Mouse (Mus musculus): ENCODE data around the gene Olfr332. TPM values are rescaled to one million over a fixed set of nuclear protein-coding genes. Genes with fewer than 3 reads are reported as not detected.
"Not testable (repeated sequence)": the region's sequence is repeated elsewhere in the genome, so short reads cannot be mapped to it uniquely, and the experiment has no call there.

The Olfr332 gene
- total RNA-seq (2021) = not detected

DNA sequence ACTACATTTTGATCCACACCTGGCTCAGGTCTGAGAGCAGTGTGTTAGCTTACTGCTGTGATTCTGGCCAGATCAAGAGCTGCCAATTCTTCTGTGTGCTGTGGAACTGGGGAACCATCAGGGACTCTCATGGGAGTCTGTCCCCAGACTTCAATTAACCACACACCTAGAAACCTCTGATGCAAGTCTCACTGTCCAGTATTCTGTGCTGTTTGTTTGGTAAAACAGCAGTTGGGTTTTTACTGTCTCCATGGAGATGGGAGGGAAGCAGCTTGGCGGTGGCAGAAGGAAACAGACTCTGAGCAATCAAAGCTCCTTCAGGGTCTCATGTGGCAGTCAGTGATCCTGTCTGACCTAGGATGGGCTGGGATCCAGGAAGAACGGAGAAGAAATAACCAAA is at the start of gene Olfr332:
Gene Olfr332, minus strand, starts transcription at position 101 of the 400 bp plus-strand sequence.
- DNase-seq = no peak

- not testable (repeated sequence) for DNase-seq
Observed at GRCm38 (mm10) chr11:58534736-58535135, 42.4 kb upstream of the Olfr332 start, which contains the start of gene Olfr330. Gene Olfr330, minus strand, starts transcription at chr11:58534836.

- DNase-seq = peak in 1 of 2 experiments; percentile 8
Observed at GRCm38 (mm10) chr11:58519756-58520155, 27.4 kb upstream of the Olfr332 start.

GRCm38 (mm10) chr11:58518916-58519315 is 26.6 kb upstream of the Olfr332 start:
- peak; percentile 47 to 59 for DNase-seq

- not testable (repeated sequence) for DNase-seq
Observed at GRCm38 (mm10) chr11:58509058-58509457, 16.7 kb upstream of the Olfr332 start.

- not testable (repeated sequence) for DNase-seq
Observed at GRCm38 (mm10) chr11:58502472-58502871, 10.1 kb upstream of the Olfr332 start, which contains the start of gene Olfr331. Gene Olfr331, minus strand, starts transcription at chr11:58502572.

GRCm38 (mm10) chr11:58499290-58499689 is 6.9 kb upstream of the Olfr332 start:
- no peak for DNase-seq

DNA sequence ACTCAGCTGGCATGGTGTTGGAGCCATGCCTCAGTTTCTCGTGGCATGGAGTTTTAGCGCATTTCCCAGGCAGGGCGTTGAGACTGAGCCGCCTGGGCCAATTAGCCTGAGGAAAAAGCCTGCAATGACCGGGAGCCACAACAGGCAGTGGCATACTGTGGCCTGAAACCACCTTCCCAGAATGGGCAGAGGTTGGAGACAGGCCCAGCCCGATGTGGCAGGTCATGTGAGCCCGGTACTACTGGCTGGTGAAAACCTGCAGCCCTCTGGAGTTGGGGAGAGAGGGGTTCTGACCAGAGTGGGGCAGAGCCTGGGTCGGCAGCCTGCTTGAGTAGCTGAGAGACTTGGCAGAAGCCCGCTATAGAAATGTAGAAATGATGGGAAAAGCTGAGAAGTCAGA is 6.4 kb upstream of the Olfr332 start:
- no peak for DNase-seq

DNA sequence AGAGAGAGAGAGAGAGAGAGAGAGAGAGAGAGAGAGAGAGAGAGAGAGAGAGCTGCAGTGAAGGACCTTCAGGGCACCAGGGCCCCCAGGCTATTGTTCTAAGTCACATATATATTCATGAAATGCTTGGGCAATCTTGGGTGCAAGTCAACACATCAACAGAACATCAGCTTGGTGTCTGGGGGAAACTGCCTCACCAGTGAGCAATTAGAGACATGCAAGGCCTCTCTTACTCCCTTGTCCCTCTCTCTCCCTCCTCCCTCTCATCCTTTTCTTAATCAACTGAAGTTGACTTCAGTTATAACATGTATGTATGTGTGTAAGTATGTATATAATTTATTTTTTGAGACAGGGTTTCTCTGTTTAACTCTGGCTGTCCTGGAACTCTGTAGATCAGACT is 30.2 kb downstream of the Olfr332 start, which contains the start of gene Olfr30:
Gene Olfr30, minus strand, starts transcription at position 101 of the 400 bp plus-strand sequence.
- DNase-seq = no peak

DNA sequence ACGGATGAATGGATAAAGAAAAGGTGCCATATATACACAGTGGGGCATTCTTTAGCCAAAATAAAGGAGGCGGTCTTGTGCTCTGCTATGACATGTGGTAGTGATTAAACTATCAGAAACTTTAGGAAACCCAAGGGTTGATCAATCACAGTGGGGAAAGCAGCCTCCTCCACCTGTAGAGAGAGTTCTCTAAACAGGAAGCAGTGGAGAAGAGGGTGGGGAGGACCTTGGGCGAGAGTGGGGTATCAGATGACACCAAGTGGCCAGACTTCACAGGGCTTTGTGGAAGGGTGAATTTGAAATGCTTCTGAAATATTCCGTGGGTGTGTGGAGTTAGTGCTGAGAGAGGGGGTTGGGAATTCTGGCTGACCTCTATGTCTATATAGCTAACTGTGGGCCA is 38.8 kb downstream of the Olfr332 start:
- no peak for DNase-seq

DNA sequence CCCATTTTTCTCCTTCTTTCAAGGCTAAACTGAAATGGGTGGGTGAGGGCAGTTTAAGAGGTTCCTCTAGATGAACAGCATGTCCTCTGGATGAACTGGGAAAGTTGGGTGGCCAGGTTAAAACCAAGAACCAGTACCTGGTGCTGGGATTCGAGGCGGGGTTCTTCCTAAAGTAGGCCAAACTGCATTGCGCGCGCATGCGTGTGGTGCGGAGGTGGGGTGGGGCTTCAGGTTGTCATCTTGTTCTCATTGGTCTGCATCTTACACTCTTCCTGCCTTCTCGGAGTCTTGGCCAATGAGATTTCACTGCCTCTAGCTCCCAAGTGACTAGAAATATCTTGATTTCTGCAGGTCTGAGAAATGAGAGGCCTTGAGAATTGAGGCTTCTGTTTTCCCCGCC is 39.6 kb downstream of the Olfr332 start, which contains the start of gene Lypd9:
Gene Lypd9, minus strand, starts transcription at position 165 of the 400 bp plus-strand sequence.
- no peak for DNase-seq

Other genes starting within 250 kb of the Olfr332 start
- gene 4930438A08Rik, start 217.8 kb downstream of the Olfr332 start, total RNA-seq (2021) = not detected
- 10 to 100 TPM; 27.6 to 31.4 TPM for gene Zfp692, start 185.5 kb downstream of the Olfr332 start, total RNA-seq (2021)
- 10 to 100 TPM; 44.0 to 51.2 TPM for gene Zfp672, start 162.2 kb downstream of the Olfr332 start, total RNA-seq (2021)
- 10 to 100 TPM; 50.3 to 52.9 TPM for gene Sh3bp5l, start 161.8 kb downstream of the Olfr332 start, total RNA-seq (2021)
- gene Lypd8, start 113.5 kb downstream of the Olfr332 start, total RNA-seq (2021) = under 1 TPM in 1 of 2 experiments, not detected in 1; 0.30 TPM
- not detected for gene 1810065E05Rik, start 71.4 kb downstream of the Olfr332 start, total RNA-seq (2021)
- not detected for gene Gm12253, start 60.0 kb downstream of the Olfr332 start, total RNA-seq (2021)
- not detected for gene Lypd9, start 39.6 kb downstream of the Olfr332 start, total RNA-seq (2021)
- not detected for gene Olfr30, start 30.3 kb downstream of the Olfr332 start, total RNA-seq (2021)
- not detected for gene Olfr331, start 10.0 kb upstream of the Olfr332 start, total RNA-seq (2021)
- gene Olfr330, start 42.3 kb upstream of the Olfr332 start, total RNA-seq (2021) = not detected
- not detected for gene Olfr329-ps, start 53.9 kb upstream of the Olfr332 start, total RNA-seq (2021)
- gene Olfr328, start 63.1 kb upstream of the Olfr332 start, total RNA-seq (2021) = under 1 TPM in 1 of 2 experiments, not detected in 1; 0.15 TPM
- gene Olfr224, start 78.0 kb upstream of the Olfr332 start, total RNA-seq (2021) = not detected
- gene Olfr325, start 85.2 kb upstream of the Olfr332 start, total RNA-seq (2021) = not detected
- not detected for gene Olfr324, start 102.6 kb upstream of the Olfr332 start, total RNA-seq (2021)
- not detected for gene 2210407C18Rik, start 123.5 kb upstream of the Olfr332 start, total RNA-seq (2021)
- not detected for gene Olfr323, start 137.9 kb upstream of the Olfr332 start, total RNA-seq (2021)
- not detected for gene Trim58, start 147.9 kb upstream of the Olfr332 start, total RNA-seq (2021)
- gene Olfr322, start 166.2 kb upstream of the Olfr332 start, total RNA-seq (2021) = not detected
- not detected for gene Olfr320, start 188.5 kb upstream of the Olfr332 start, total RNA-seq (2021)
- not detected for gene Olfr319, start 206.6 kb upstream of the Olfr332 start, total RNA-seq (2021)
- gene Olfr318, start 231.5 kb upstream of the Olfr332 start, total RNA-seq (2021) = not detected
- under 1 TPM in 1 of 2 experiments, not detected in 1; 0.20 TPM for gene Olfr317, start 246.7 kb upstream of the Olfr332 start, total RNA-seq (2021)